Mouse (Mus musculus) CH12.LX (cell line): Measurements from ENCODE around the gene Mdm4. TPM values are rescaled to one million over a fixed set of nuclear protein-coding genes. Genes with fewer than 3 reads are reported as not detected.

Source experiments
- DNase-seq: peaks from one replicate; pipeline ENCODE4 v3.0.0-alpha.2; 2013; ENCODE audit errors: extremely low read depth
- H3K27ac ChIP-seq: 2 replicates; pipeline ENCODE4 v1.5.1; 2012; ENCODE audit warnings: low read depth, mild to moderate bottlenecking, control low read depth, moderate library complexity; ENCODE audit not compliant: insufficient read depth
- H3K27me3 ChIP-seq: replicated peaks from 2 replicates; pipeline ENCODE3; 2012; ENCODE audit warnings: inconsistent platforms
- H3K36me3 ChIP-seq, 2 experiments: replicated peaks in 1 of 2; 2 replicates each; pipeline versions ENCODE3 to v1.6.1; 2012; ENCODE audit warnings: inconsistent platforms in 1 of 2, low read length in 1 of 2, mild to moderate bottlenecking in 1 of 2, mixed read lengths in 1 of 2, moderate library complexity in 1 of 2; ENCODE audit not compliant: control insufficient read depth in 1 of 2, insufficient read depth in 1 of 2
- H3K4me1 ChIP-seq, 2 experiments: 2 replicates each; pipeline ENCODE4 v1.6.1; 2012; ENCODE audit warnings: inconsistent platforms in 1 of 2, moderate library complexity in 1 of 2; ENCODE audit not compliant: insufficient read depth in 2 of 2, control insufficient read depth in 1 of 2
- H3K4me2 ChIP-seq: 2 replicates; pipeline ENCODE4 v1.6.1; 2012; ENCODE audit warnings: low read depth, mild to moderate bottlenecking, control low read depth; ENCODE audit not compliant: poor library complexity, insufficient read depth, severe bottlenecking
- H3K4me3 ChIP-seq, 3 experiments: fragments of 150-350 bp in 1 of 3; sonication (generic) in 1 of 3; replicated peaks in 1 of 3; 2 replicates each; pipeline versions ENCODE3 to v1.5.1; 2011 to 2012; ENCODE audit warnings: low read depth in 2 of 3, low read length in 2 of 3, mild to moderate bottlenecking in 2 of 3, moderate library complexity in 2 of 3, control low read depth in 1 of 3, improper control_type of control experiment in 1 of 3, inconsistent platforms in 1 of 3, mixed read lengths in 1 of 3; ENCODE audit not compliant: poor library complexity in 1 of 3
- H3K79me2 ChIP-seq: replicated peaks from 2 replicates; pipeline ENCODE4 v1.6.1; 2012; ENCODE audit warnings: mild to moderate bottlenecking, moderate library complexity; ENCODE audit not compliant: control insufficient read depth, poor library complexity, insufficient read depth, severe bottlenecking; ENCODE audit errors: extremely low read depth
- H3K9ac ChIP-seq: 2 replicates; pipeline ENCODE4 v1.6.1; 2012; ENCODE audit warnings: low read depth, mild to moderate bottlenecking, control low read depth, moderate library complexity; ENCODE audit not compliant: insufficient read depth
- H3K9me3 ChIP-seq: replicated peaks from 2 replicates; pipeline ENCODE3; 2012; ENCODE audit warnings: low read length, inconsistent platforms, mixed read lengths
- CTCF ChIP-seq, 2 experiments: IDR thresholded peaks in 1 of 2; conservative IDR thresholded peaks in 1 of 2; 2 replicates each; pipeline ENCODE4 v1.5.1; 2011 to 2012; ENCODE audit warnings: low read depth in 2 of 2, low read length in 2 of 2, improper control_type of control experiment in 1 of 2, inconsistent platforms in 1 of 2, mild to moderate bottlenecking in 1 of 2, moderate library complexity in 1 of 2
- ELF1 ChIP-seq: IDR thresholded peaks from 2 replicates; pipeline ENCODE4 v1.6.1; 2014; ENCODE audit warnings: low read depth, mild to moderate bottlenecking, inconsistent platforms, low read length, improper control_type of control experiment
- EP300 ChIP-seq: IDR thresholded peaks from 2 replicates; pipeline ENCODE4 v1.6.1; 2011; ENCODE audit warnings: low read length, improper control_type of control experiment
- ETS1 ChIP-seq: conservative IDR thresholded peaks from 2 replicates; pipeline ENCODE4 v1.6.1; 2012; ENCODE audit warnings: low read depth, mild to moderate bottlenecking, inconsistent platforms, low read length, improper control_type of control experiment, moderate library complexity
- GABPA ChIP-seq: IDR thresholded peaks from 2 replicates; pipeline ENCODE4 v1.6.1; 2012; ENCODE audit warnings: low read depth, low read length, improper control_type of control experiment, inconsistent platforms; ENCODE audit not compliant: insufficient replicate concordance
- JUN ChIP-seq: IDR thresholded peaks from 2 replicates; pipeline ENCODE4 v1.6.1; 2011; ENCODE audit warnings: low read depth, mild to moderate bottlenecking, low read length, improper control_type of control experiment, moderate library complexity; ENCODE audit not compliant: insufficient read depth
- KAT2A ChIP-seq: IDR thresholded peaks from 2 replicates; pipeline ENCODE4 v1.6.1; 2012; ENCODE audit warnings: low read length, improper control_type of control experiment, inconsistent platforms; ENCODE audit not compliant: insufficient replicate concordance
- MAZ ChIP-seq: IDR thresholded peaks from 2 replicates; pipeline ENCODE4 v1.6.1; 2012; ENCODE audit warnings: low read depth, mild to moderate bottlenecking, inconsistent platforms, low read length, improper control_type of control experiment, moderate library complexity
- MEF2A ChIP-seq: IDR thresholded peaks from 2 replicates; pipeline ENCODE4 v1.6.1; 2014; ENCODE audit warnings: low read depth, mild to moderate bottlenecking, inconsistent platforms, low read length, improper control_type of control experiment, borderline replicate concordance
- MYC ChIP-seq: IDR thresholded peaks from 2 replicates; pipeline ENCODE4 v1.6.1; 2011; ENCODE audit warnings: low read depth, mild to moderate bottlenecking, improper control_type of control experiment, low read length
- NELFE ChIP-seq: IDR thresholded peaks from 2 replicates; pipeline ENCODE4 v1.6.1; 2011; ENCODE audit warnings: low read depth, low read length, improper control_type of control experiment
- NRF1 ChIP-seq: IDR thresholded peaks from 2 replicates; pipeline ENCODE4 v1.6.1; 2014; ENCODE audit warnings: low read depth, mild to moderate bottlenecking, inconsistent platforms, low read length, improper control_type of control experiment, moderate library complexity
- PAX5 ChIP-seq: IDR thresholded peaks from 2 replicates; pipeline ENCODE4 v1.6.1; 2012; ENCODE audit warnings: low read length, inconsistent platforms, mixed read lengths
- POLR2A ChIP-seq: IDR thresholded peaks from 2 replicates; pipeline ENCODE4 v1.6.1; 2011; ENCODE audit warnings: low read depth, mild to moderate bottlenecking, improper control_type of control experiment, low read length
- RCOR1 ChIP-seq: conservative IDR thresholded peaks from 2 replicates; pipeline ENCODE4 v1.6.1; 2012; ENCODE audit warnings: low read depth, mild to moderate bottlenecking, inconsistent platforms, low read length, improper control_type of control experiment
- SIN3A ChIP-seq: IDR thresholded peaks from 2 replicates; pipeline ENCODE4 v1.6.1; 2012; ENCODE audit warnings: low read length, improper control_type of control experiment, inconsistent platforms
- TBP ChIP-seq: conservative IDR thresholded peaks from 2 replicates; pipeline ENCODE4 v1.6.1; 2011; ENCODE audit warnings: low read depth, low read length, improper control_type of control experiment
- UBTF ChIP-seq: IDR thresholded peaks from 2 replicates; pipeline ENCODE4 v1.6.1; 2012; ENCODE audit warnings: low read depth, mild to moderate bottlenecking, inconsistent platforms, low read length, improper control_type of control experiment, moderate library complexity
- USF1 ChIP-seq: IDR thresholded peaks from 2 replicates; pipeline ENCODE4 v1.6.1; 2014; ENCODE audit warnings: low read depth, mild to moderate bottlenecking, inconsistent platforms, low read length, improper control_type of control experiment
- USF2 ChIP-seq: conservative IDR thresholded peaks from 2 replicates; pipeline ENCODE4 v1.6.1; 2011; ENCODE audit warnings: low read depth, low read length, improper control_type of control experiment
- ZKSCAN1 ChIP-seq: IDR thresholded peaks from 2 replicates; pipeline ENCODE4 v1.6.1; 2012; ENCODE audit warnings: low read depth, inconsistent platforms, low read length, improper control_type of control experiment, borderline replicate concordance
- dilution Hi-C: fragments of 300-500 bp; cut with MboI; formaldehyde crosslinking; loops from 2 replicates; pipeline ENCODE4 v1.14.3; 2020; ENCODE audit warnings: low sequenced_read_pairs; ENCODE audit not compliant: extremely low pct_unique_long_range_greater_than_20kb, extremely low pct_ligation_motif_present
- in situ Hi-C: fragments of 300-500 bp; cut with MboI; formaldehyde crosslinking; loops from 3 replicates; pipeline ENCODE4 v1.14.3; 2019; ENCODE audit warnings: low sequenced_read_pairs, low pct_ligation_motif_present, low pct_unique_long_range_greater_than_20kb, mixed read lengths
- polyA plus RNA-seq: library from polyadenylated mRNA; unstranded; fragments of >175 nt; gene quantifications from 2 replicates; pipeline ENCODE4 v1.2.1, GENCODE M21; 2012; ENCODE audit warnings: low read depth; ENCODE audit not compliant: insufficient read length
- total RNA-seq, 2 experiments: library from RNA; depleted of rRNA; stranded (reverse); fragments of 300-350 nt in 1 of 2; fragments of >200 nt in 1 of 2; gene quantifications; 2 replicates each; pipeline ENCODE4 v1.2.3; 2012 to 2014

The Mdm4 gene
- total and polyA plus RNA-seq, 3 experiments, result 66.5 to 107 (median 78.9) TPM

DNA sequence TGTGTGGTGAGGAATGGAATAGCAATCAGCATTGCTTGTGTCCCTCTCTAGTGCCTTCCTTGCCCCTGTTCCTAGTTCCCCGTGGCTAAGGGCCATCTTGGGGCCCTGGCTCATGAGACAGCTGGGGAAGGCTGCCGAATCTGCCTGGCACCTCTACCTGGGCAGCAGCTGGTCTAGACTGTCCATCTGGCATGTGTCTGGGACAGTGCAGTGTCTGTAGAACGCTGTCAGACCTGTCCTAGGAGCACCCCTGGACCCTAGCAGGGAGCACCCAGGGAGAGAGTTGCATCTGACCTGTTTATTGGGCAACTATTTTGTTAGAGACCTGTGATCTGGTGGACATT lies 101.5 kb downstream of the Mdm4 start:
- TF ChIP-seq KAT2A, result no peak
- TF ChIP-seq MAZ, result no peak
- TF ChIP-seq POLR2A, result no peak
- TF ChIP-seq PAX5, result no peak
- no peak for TF ChIP-seq USF2
- TF ChIP-seq ELF1, result no peak
- no peak for TF ChIP-seq MYC
- no peak for TF ChIP-seq NELFE
- no peak for TF ChIP-seq UBTF
- TF ChIP-seq JUN, result no peak
- no peaks in the 10 kb centered on the region for H3K4me1 ChIP-seq

GRCm38 (mm10) chr1:132928032-132928906 lies 102.1 kb downstream of the Mdm4 start:
- no peak overlapping the region for H3K9ac ChIP-seq
- H3K4me1 ChIP-seq, result no peaks in the 10 kb centered on the region
- no peak overlapping the region for H3K27ac ChIP-seq
- peaks cover 2% of the 10 kb centered on the region for H3K9me3 ChIP-seq
- H3K36me3 ChIP-seq, result no peaks in the 10 kb centered on the region
- H3K27me3 ChIP-seq, result peaks cover 88% of the 10 kb centered on the region
- DNase-seq, result no peak
- no peak for TF ChIP-seq USF1
- TF ChIP-seq MEF2A, result no peak
- TF ChIP-seq POLR2A, result no peak
- TF ChIP-seq CTCF (conservative IDR thresholded peaks at IDR 0.05 in 1 of 2, IDR thresholded peaks at IDR 0.05 in 1 of 2; ENCODE audit: low read depth in 2 of 2, low read length in 2 of 2), result no peak
- TF ChIP-seq SIN3A, result no peak
- no peak for TF ChIP-seq NRF1
- TF ChIP-seq KAT2A, result no peak
- TF ChIP-seq EP300, result no peak
- TF ChIP-seq TBP, result no peak
- TF ChIP-seq RCOR1, result no peak
- TF ChIP-seq ETS1, result no peak
- no peak for TF ChIP-seq GABPA
- no peak for TF ChIP-seq UBTF
- TF ChIP-seq NELFE, result no peak
- no peak for TF ChIP-seq MAZ
- TF ChIP-seq PAX5, result no peak
- TF ChIP-seq ZKSCAN1, result no peak
- in situ Hi-C loops (no loop called here), dilution Hi-C loops (no loop called here)
- H3K4me3 ChIP-seq, result no peak overlapping the region
- no peak overlapping the region for H3K4me2 ChIP-seq
- no peaks in the 10 kb centered on the region for H3K79me2 ChIP-seq

More for the DNA sequence above, 101.5 kb downstream of the Mdm4 start:
- Histone ChIP-seq H3K4me3 (no peak overlapping the region), H3K27me3 (peaks cover 90% of the 10 kb centered on the region), H3K4me2 (no peak overlapping the region), H3K79me2 (no peaks in the 10 kb centered on the region), H3K9me3 (peaks cover 2% of the 10 kb centered on the region), H3K36me3 (no peaks in the 10 kb centered on the region), H3K9ac (no peak overlapping the region), H3K27ac (no peak overlapping the region)
- dilution Hi-C loops (no loop called here), in situ Hi-C loops (no loop called here)
- no peak for DNase-seq
